14 mouse cellular contexts compared by ENCODE assay signal in the genomic region with DNA sequence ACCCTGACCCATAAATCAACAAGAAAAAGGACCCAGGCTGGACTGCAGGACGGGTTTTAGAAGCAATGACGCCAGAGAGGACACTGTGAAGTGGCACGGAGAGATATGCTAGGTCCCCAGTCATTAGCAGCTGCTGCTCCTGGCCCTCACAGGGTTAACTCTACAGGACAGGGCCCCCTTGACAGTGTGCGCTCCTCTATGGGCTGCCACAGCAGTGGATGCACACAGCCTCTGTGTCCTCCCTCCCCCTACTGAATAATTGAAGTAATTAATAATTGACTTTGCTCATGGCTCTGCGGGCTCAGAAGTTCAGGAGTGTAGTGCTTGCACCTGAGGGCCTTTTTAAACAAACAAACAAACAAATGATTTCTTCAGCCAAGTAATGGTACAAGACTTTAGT.
"Had no signal": no experiment of that assay in that cellular context is flagged by ENCODE, and none has a peak within 500 bp of the region (broad histone marks: within the 10 kb centered on the region; RNA-seq: fewer than 3 reads in every experiment).

No protein-coding gene starts in this region.

- H3K4me3 ChIP-seq: hindbrain, embryonic 15.5 days; limb, embryonic 12.5 days; limb, embryonic 15.5 days; liver, embryonic 13.5 days; stomach, embryonic 15.5 days had no signal

- DNase-seq: left cerebral cortex, postnatal 4 days; liver, embryonic 13.5 days; lung, adult 2 months; lung, postnatal 14 days; lung, postnatal 4 days; midbrain, embryonic 14.5 days; right cerebral cortex, postnatal 25 days; spleen, adult 18-20 months; thymus, postnatal 25 days had no signal

- H3K27ac ChIP-seq: hindbrain, embryonic 15.5 days; limb, embryonic 12.5 days; limb, embryonic 15.5 days; liver, embryonic 13.5 days; stomach, embryonic 15.5 days had no signal

- H3K4me2 ChIP-seq: hindbrain, embryonic 15.5 days; limb, embryonic 12.5 days; limb, embryonic 15.5 days; liver, embryonic 13.5 days; midbrain, embryonic 11.5 days; stomach, embryonic 15.5 days had no signal

- H3K27me3 ChIP-seq: hindbrain, embryonic 15.5 days; limb, embryonic 12.5 days; limb, embryonic 15.5 days; liver, embryonic 13.5 days; stomach, embryonic 15.5 days had no signal

- H3K9me3 ChIP-seq: hindbrain, embryonic 15.5 days; limb, embryonic 15.5 days; stomach, embryonic 15.5 days had no signal

- H3K9ac ChIP-seq: hindbrain, embryonic 15.5 days; limb, embryonic 12.5 days; limb, embryonic 15.5 days; liver, embryonic 13.5 days; stomach, embryonic 15.5 days had no signal

- H3K4me1 ChIP-seq: hindbrain, embryonic 15.5 days; limb, embryonic 15.5 days; liver, embryonic 13.5 days; stomach, embryonic 15.5 days had no signal
